Mouse (Mus musculus): ENCODE results near the gene Ranbp17. TPM values are rescaled to one million over a fixed set of nuclear protein-coding genes. Genes with fewer than 3 reads are reported as not detected.

The Ranbp17 gene
- polyA plus RNA-seq, 1 experiment = 0.14 TPM

GRCm38 (mm10) chr11:33199906-33200763 lies 313.4 kb downstream of the Ranbp17 start:
- Histone ChIP-seq H3K36me3 (ENCODE audit: control insufficient read depth, insufficient read depth, low read length) (no peaks in the 10 kb centered on the region), H3K4me3 (ENCODE audit: extremely low read depth, insufficient read depth, insufficient read length) (no peak overlapping the region), H3K4me1 (ENCODE audit: control insufficient read depth, insufficient read depth, insufficient read length) (peaks cover 3% of the 10 kb centered on the region), H3K27ac (ENCODE audit: insufficient read depth, low read length) (no peak overlapping the region), H3K27me3 (ENCODE audit: control insufficient read depth, insufficient read depth, low read length) (peaks cover 70% of the 10 kb centered on the region)
- 2% methylated on average over 45 of the region's 45 CpGs for WGBS
- no peak for DNase-seq (ENCODE audit: low read depth in 1 of 2, low spot score in 2 of 2)
- TF ChIP-seq CTCF (IDR thresholded peaks at IDR 0.05; ENCODE audit: extremely low read depth, insufficient read depth, insufficient read length, insufficient replicate concordance) = no peak
- no peak for TF ChIP-seq POLR2A (IDR thresholded peaks at IDR 0.05; ENCODE audit: low read depth, low read length)

- H3K36me3 ChIP-seq (ENCODE audit: control insufficient read depth, insufficient read depth, low read length) = no peaks in the 10 kb centered on the region
- no peak for TF ChIP-seq POLR2A (IDR thresholded peaks at IDR 0.05; ENCODE audit: low read depth, low read length)
- TF ChIP-seq CTCF (IDR thresholded peaks at IDR 0.05; ENCODE audit: extremely low read depth, insufficient read depth, insufficient read length, insufficient replicate concordance) = no peak
- H3K27ac ChIP-seq (ENCODE audit: insufficient read depth, low read length) = no peak overlapping the region
- H3K4me1 ChIP-seq (ENCODE audit: control insufficient read depth, insufficient read depth, insufficient read length) = peaks cover 3% of the 10 kb centered on the region
- H3K4me3 ChIP-seq (ENCODE audit: extremely low read depth, insufficient read depth, insufficient read length) = no peak overlapping the region
- peaks cover 61% of the 10 kb centered on the region for H3K27me3 ChIP-seq (ENCODE audit: control insufficient read depth, insufficient read depth, low read length)
- DNase-seq (ENCODE audit: low read depth in 1 of 2, low spot score in 2 of 2) = no peak
- 13% methylated on average over 15 of the region's 15 CpGs for WGBS
These were observed 314.4 kb downstream of the Ranbp17 start for GRCm38 (mm10) chr11:33199117-33199514.

- no peak overlapping the region for H3K4me3 ChIP-seq (ENCODE audit: extremely low read depth, insufficient read depth, insufficient read length)
- H3K4me1 ChIP-seq (ENCODE audit: control insufficient read depth, insufficient read depth, insufficient read length) = peaks cover 3% of the 10 kb centered on the region
- no peaks in the 10 kb centered on the region for H3K36me3 ChIP-seq (ENCODE audit: control insufficient read depth, insufficient read depth, low read length)
- peaks cover 58% of the 10 kb centered on the region for H3K27me3 ChIP-seq (ENCODE audit: control insufficient read depth, insufficient read depth, low read length)
- TF ChIP-seq POLR2A (IDR thresholded peaks at IDR 0.05; ENCODE audit: low read depth, low read length) (no peak), CTCF (IDR thresholded peaks at IDR 0.05; ENCODE audit: extremely low read depth, insufficient read depth, insufficient read length, insufficient replicate concordance) (no peak)
- DNase-seq (ENCODE audit: low read depth in 1 of 2, low spot score in 2 of 2) = no peak
- 36% methylated on average over 22 of the region's 22 CpGs for WGBS
- no peak overlapping the region for H3K27ac ChIP-seq (ENCODE audit: insufficient read depth, low read length)
These were observed 315.0 kb downstream of the Ranbp17 start for GRCm38 (mm10) chr11:33198351-33199116.

- Histone ChIP-seq H3K27me3 (ENCODE audit: control insufficient read depth, insufficient read depth, low read length) (peaks cover 52% of the 10 kb centered on the region), H3K36me3 (ENCODE audit: control insufficient read depth, insufficient read depth, low read length) (no peaks in the 10 kb centered on the region), H3K27ac (ENCODE audit: insufficient read depth, low read length) (no peak overlapping the region), H3K4me3 (ENCODE audit: extremely low read depth, insufficient read depth, insufficient read length) (no peak overlapping the region), H3K4me1 (ENCODE audit: control insufficient read depth, insufficient read depth, insufficient read length) (peaks cover 3% of the 10 kb centered on the region)
- no peak for TF ChIP-seq POLR2A (IDR thresholded peaks at IDR 0.05; ENCODE audit: low read depth, low read length)
- TF ChIP-seq CTCF (IDR thresholded peaks at IDR 0.05; ENCODE audit: extremely low read depth, insufficient read depth, insufficient read length, insufficient replicate concordance) = no peak
- 39% methylated on average over 15 of the region's 15 CpGs for WGBS
- no peak for DNase-seq (ENCODE audit: low read depth in 1 of 2, low spot score in 2 of 2)
These were observed 315.9 kb downstream of the Ranbp17 start for GRCm38 (mm10) chr11:33197673-33198072.

- DNase-seq (ENCODE audit: low read depth in 1 of 2, low spot score in 2 of 2) = no peak
- Histone ChIP-seq H3K4me1 (ENCODE audit: control insufficient read depth, insufficient read depth, insufficient read length) (peaks cover 3% of the 10 kb centered on the region), H3K27me3 (ENCODE audit: control insufficient read depth, insufficient read depth, low read length) (peaks cover 47% of the 10 kb centered on the region), H3K27ac (ENCODE audit: insufficient read depth, low read length) (no peak overlapping the region), H3K36me3 (ENCODE audit: control insufficient read depth, insufficient read depth, low read length) (no peaks in the 10 kb centered on the region), H3K4me3 (ENCODE audit: extremely low read depth, insufficient read depth, insufficient read length) (no peak overlapping the region)
- TF ChIP-seq CTCF (IDR thresholded peaks at IDR 0.05; ENCODE audit: extremely low read depth, insufficient read depth, insufficient read length, insufficient replicate concordance) (no peak), POLR2A (IDR thresholded peaks at IDR 0.05; ENCODE audit: low read depth, low read length) (no peak)
- 49% methylated on average over 13 of the region's 13 CpGs for WGBS
These were observed 316.4 kb downstream of the Ranbp17 start for GRCm38 (mm10) chr11:33197133-33197514.

GRCm38 (mm10) chr11:33196447-33197132 lies 317.0 kb downstream of the Ranbp17 start:
- 17% methylated on average over 24 of the region's 24 CpGs for WGBS
- TF ChIP-seq POLR2A (IDR thresholded peaks at IDR 0.05; ENCODE audit: low read depth, low read length) (no peak), CTCF (IDR thresholded peaks at IDR 0.05; ENCODE audit: extremely low read depth, insufficient read depth, insufficient read length, insufficient replicate concordance) (no peak)
- peaks cover 43% of the 10 kb centered on the region for H3K27me3 ChIP-seq (ENCODE audit: control insufficient read depth, insufficient read depth, low read length)
- peaks cover 3% of the 10 kb centered on the region for H3K4me1 ChIP-seq (ENCODE audit: control insufficient read depth, insufficient read depth, insufficient read length)
- no peaks in the 10 kb centered on the region for H3K36me3 ChIP-seq (ENCODE audit: control insufficient read depth, insufficient read depth, low read length)
- H3K27ac ChIP-seq (ENCODE audit: insufficient read depth, low read length) = no peak overlapping the region
- no peak for DNase-seq (ENCODE audit: low read depth in 1 of 2, low spot score in 2 of 2)
- H3K4me3 ChIP-seq (ENCODE audit: extremely low read depth, insufficient read depth, insufficient read length) = no peak overlapping the region

All from spleen, adult 2 months (tissue).